Mouse (Mus musculus) common myeloid progenitor, adult 5-6 weeks (primary cell): ENCODE measurements at regions not wholly inside any gene's neighbourhood (a gene's known extent, or its start where the extent isn't known, plus 50 kb on each side); places are given as distances from the start of the nearest gene placed in this dataset.
"Not testable (repeated sequence)": the region's sequence is repeated elsewhere in the genome, so short reads cannot be mapped to it uniquely, and the experiment has no call there.

Experiments used
- ATAC-seq: replicated peaks from 2 replicates; pipeline ENCODE4 v1.8.0; 2016; ENCODE audit warnings: low read depth, mild to moderate bottlenecking, moderate TSS enrichment, inconsistent platforms; ENCODE audit not compliant: poor library complexity, severe bottlenecking

GRCm38 (mm10) chr5:151733991-151734390, 82.9 kb upstream of the Rfc3 start:
- peak; percentile 52; the same call in 1 of the 2 replicates for ATAC-seq

GRCm38 (mm10) chr5:151725619-151726018, 74.6 kb upstream of the Rfc3 start:
- ATAC-seq: peak; percentile 89

GRCm38 (mm10) chr5:151724403-151724802, 73.4 kb upstream of the Rfc3 start:
- not testable (repeated sequence) for ATAC-seq

- ATAC-seq: no peak
Measured at GRCm38 (mm10) chr5:151722458-151722857, 71.4 kb upstream of the Rfc3 start.

- ATAC-seq: not testable (repeated sequence)
Measured at GRCm38 (mm10) chr5:151719757-151720156, 68.7 kb upstream of the Rfc3 start.

GRCm38 (mm10) chr5:151717923-151718322, 66.9 kb upstream of the Rfc3 start:
- peak; percentile 83 for ATAC-seq

- ATAC-seq: no peak
Measured at GRCm38 (mm10) chr5:151705226-151705625, 54.2 kb upstream of the Rfc3 start.

- ATAC-seq: peak; percentile 86
Measured at GRCm38 (mm10) chr5:151704049-151704448, 53.0 kb upstream of the Rfc3 start.
